Mouse (Mus musculus) spleen, embryonic (tissue): ENCODE measurements around the gene Olfr228.
"Not testable (repeated sequence)": the region's sequence is repeated elsewhere in the genome, so short reads cannot be mapped to it uniquely, and the experiment has no call there.

Experiments used
- CTCF ChIA-PET: fragments of 350-600 bp; sonication (Branson Sonifier 250); formaldehyde crosslinking; loops from one replicate; lab custom pipeline; 2022; lab: Charles Lee

Olfr228 gene

DNA sequence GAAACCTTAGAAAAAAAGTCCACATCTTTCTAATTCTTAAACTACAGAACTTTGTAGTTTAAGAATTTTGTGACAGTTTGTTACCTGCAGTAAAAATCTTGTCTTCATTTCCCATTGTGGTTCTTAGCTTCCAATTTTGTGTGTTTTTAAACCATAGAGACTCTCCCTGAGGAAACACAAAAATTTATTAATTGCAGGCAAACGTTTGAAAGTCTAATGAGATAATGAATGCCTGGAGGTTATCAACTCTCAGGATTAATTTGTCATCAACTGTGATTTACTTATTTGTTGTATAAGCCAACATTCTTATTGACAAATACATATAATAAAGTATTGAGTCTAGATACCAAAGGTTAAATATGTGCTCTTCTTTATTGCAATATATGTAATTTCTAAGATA is at the start of gene Olfr228:
Gene Olfr228 (minus strand): TSS at position 101 of the 400 bp plus-strand sequence.
- CTCF ChIA-PET: no interaction called here

DNA sequence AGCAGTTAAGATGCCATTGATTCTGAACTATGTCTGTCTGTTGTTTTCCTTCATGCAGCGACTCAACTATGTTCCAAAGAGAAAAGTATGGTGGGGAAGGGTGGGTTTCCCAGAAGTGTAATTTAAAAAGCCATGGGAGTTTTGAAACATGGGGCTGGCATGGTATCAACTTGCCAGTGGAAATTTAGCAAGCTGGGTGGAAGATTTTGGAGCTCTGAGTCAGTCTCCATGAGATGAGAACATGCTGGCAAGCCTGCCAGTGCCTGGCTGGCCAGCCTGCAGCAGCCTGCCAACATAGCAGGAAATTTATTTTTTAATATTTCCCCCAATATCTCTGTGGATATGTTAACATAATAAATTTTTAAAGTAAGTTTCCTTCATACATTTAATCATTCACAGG is 43.8 kb upstream of the Olfr228 start:
- CTCF ChIA-PET: no interaction called here

DNA sequence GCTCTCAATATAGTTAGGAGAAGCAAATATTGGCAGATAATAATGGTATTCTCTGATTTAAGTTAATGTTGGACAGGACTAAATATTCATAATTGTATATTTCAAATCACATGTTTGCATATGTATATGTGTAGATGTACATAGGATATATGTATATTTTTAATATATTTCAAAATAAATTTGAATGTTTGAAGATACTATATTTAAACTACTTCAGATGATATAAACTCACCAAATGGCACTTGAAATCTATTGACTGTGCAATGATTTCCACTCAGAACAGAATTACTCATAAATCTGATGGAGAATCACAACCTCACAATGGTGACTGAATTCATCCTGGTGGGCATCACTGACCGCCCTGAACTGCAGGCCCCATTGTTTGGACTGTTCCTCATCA is 21.0 kb upstream of the Olfr228 start, which contains the start of gene Olfr1076:
Gene Olfr1076 (plus strand): TSS at position 301 of the 400 bp plus-strand sequence.
- CTCF ChIA-PET: no interaction called here

DNA sequence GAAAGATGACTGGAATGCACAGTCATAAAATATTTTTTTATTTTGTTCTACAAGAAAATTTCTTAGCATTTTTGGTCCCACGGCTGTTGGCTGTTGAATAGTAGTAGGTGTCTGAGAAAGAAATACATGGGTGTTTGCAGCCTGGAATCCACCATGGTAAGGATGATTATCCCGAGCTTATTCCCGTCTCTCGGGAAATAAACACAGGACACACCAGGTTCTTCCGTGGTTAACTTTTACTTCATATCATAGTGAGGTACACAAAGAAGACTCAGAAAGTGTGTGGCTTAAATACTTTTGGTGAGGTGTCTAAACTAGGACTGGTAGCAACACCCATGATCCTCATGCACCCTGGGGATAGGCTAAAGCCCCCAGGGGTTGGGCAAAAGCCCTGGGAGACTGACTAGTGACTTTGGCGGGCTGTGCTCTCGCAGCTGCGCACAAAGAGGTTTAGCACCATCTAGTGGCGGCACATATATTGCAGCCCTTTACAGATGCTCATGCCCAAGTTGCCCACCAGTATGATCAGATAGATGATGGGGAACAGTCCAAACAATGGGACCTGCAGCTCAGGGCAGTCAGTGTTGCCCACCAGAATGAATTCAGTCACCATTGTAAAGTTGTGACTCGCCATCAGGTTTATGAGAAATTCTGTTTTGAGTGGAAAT is 22.6 kb downstream of the Olfr228 start:
- CTCF ChIA-PET: no interaction called here

DNA sequence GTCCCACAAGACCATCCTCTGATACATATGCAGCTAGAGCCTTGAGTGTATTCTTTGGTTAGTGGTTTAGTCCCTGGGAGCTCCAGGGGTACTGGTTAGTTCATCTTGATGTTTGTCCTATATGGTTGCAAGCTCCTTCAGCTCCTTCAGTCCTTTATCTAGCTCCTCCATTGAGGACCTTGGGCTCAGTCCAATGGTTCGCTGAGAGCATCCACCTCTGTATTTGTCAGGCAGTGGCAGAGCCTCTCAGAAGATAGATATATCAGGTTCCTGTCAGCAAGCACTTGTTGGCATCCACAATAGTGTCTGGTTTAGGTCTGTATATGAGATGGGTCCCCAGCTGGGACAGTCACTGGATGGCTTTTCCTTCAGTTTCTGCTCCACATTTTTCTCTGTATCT is 26.8 kb downstream of the Olfr228 start:
- CTCF ChIA-PET: no interaction called here

DNA sequence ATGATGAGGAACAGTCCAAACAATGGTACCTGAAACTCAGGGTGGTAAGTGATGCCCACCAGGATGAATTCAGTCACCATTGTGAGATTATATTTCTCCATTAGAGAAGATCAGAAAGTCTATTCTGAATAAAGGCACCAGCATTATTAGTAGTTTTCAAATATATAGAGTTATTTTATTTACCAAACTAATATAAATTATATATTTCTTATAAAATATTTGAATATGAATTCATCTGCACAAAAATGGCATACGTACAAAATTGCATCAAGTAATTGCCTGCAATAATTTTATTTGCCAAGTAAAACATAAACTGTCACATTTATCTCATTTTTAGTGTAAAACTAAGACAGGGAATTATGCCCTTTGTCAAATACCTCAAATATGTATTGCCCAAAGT is 31.0 kb downstream of the Olfr228 start, which contains the start of gene Olfr1066:
Gene Olfr1066 (minus strand): TSS at position 101 of the 400 bp plus-strand sequence.
- CTCF ChIA-PET: no interaction called here

DNA sequence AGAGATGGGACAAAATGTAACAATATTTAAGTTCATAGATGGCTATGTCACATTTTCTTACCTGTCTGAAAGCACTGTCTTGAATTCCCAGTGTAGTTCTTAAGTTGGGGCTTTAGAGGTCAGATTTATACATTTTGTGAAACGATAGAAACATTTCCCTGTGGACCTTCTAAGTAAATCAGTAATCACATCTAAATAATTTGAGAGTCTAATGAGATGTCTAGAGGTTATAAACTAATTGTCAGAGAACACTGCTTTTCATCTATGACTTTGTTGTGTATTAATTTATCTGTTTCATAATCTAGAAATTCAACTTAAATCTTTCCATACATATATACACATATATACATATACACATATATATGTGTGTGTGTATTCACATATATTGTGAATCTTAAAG is 36.7 kb downstream of the Olfr228 start, which contains the start of gene Olfr1065:
Gene Olfr1065 (minus strand): TSS at position 101 of the 400 bp plus-strand sequence.
- CTCF ChIA-PET: not testable (repeated sequence)

DNA sequence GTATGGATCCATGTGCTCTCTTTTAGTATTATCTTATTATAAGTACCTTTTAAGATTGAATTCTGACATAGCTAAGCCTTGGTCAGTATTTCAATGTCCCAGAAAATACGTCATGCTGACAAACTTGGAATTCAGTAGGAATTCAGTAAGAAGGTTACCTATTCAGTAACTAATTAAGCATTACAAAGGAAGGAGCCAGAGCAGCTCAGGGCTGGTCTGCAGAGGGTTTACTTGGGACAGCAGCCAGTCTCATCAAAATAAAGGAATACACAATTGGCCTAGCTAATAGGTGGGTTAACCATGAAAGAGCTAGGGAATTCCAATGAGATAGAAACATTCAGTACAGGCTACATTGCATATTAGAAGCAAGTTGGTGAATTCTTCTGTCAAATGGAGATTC is 45.1 kb downstream of the Olfr228 start:
- CTCF ChIA-PET: not testable (repeated sequence)
